Mouse (Mus musculus) embryonic fibroblast, embryonic 13.5 days (primary cell): ENCODE data around the gene Myh9.

Experiments used
- CTCF ChIP-seq: IDR thresholded peaks from 2 replicates; pipeline ENCODE4 v1.5.1; 2011; ENCODE audit warnings: mild to moderate bottlenecking, control low read depth, low read length, moderate library complexity, borderline replicate concordance; ENCODE audit not compliant: insufficient read depth
- POLR2A ChIP-seq: IDR thresholded peaks from 2 replicates; pipeline ENCODE4 v1.6.1; 2011; ENCODE audit warnings: low read depth, mild to moderate bottlenecking, control low read depth, low read length, moderate library complexity

DNA sequence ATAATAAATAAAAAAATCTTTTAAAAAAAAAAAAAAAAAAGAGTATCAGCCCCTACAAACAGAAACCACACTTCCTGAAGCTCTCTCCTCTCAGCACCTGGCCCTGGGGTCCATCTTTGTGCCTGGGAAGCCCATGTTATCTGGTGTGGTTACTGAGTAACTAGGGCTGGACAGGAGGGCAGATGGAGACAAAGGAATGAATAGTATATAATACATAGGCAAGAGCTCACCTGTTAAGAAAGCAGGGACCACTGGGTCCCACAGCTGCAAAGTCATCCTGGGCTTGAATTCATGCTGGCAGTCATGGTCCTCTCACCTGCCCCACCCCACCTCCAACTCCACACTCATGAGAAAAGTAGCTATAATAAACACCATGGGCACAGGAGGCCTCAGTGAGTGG lies 8.9 kb downstream of the Myh9 start:
- TF ChIP-seq CTCF (no peak), POLR2A (no peak)
